Mouse (Mus musculus): ENCODE measurements around the gene Irak3. TPM values are rescaled to one million over a fixed set of nuclear protein-coding genes. Genes with fewer than 3 reads are reported as not detected.

Irak3 gene
- total and polyA plus RNA-seq, 3 experiments, result 0.47 TPM; not detected in 2

- peaks cover 9 to 14% of the 10 kb centered on the region in 2 experiments for H3K4me1 ChIP-seq (ENCODE audit: control insufficient read depth in 1 of 2, insufficient read depth in 2 of 2, low read length in 2 of 2)
- no peak overlapping the region for H3K9ac ChIP-seq (ENCODE audit: control insufficient read depth, low read depth, low read length, poor library complexity, severe bottlenecking)
- no peaks in the 10 kb centered on the region for H3K27me3 ChIP-seq (ENCODE audit: control insufficient read depth in 1 of 2, insufficient read depth in 2 of 2, low read length in 2 of 2)
- no peak overlapping the region for H3K4me3 ChIP-seq (ENCODE audit: control insufficient read depth in 1 of 2, insufficient read depth in 1 of 2, low read depth in 2 of 2, low read length in 2 of 2)
- H3K27ac ChIP-seq (ENCODE audit: control insufficient read depth, low read depth, low read length), result no peak overlapping the region
- H3K79me2 ChIP-seq (ENCODE audit: control insufficient read depth, insufficient read depth, low read length, poor library complexity), result no peaks in the 10 kb centered on the region
- peak; percentile 60 for DNase-seq (ENCODE audit: low read depth, low spot score)
- H3K36me3 ChIP-seq (ENCODE audit: control insufficient read depth in 1 of 2, insufficient read depth in 2 of 2, low read length in 2 of 2), result peaks cover 0 to 15% of the 10 kb centered on the region in 2 experiments; a peak in 2 of 4 replicates
- TF ChIP-seq MYB (IDR thresholded peaks at IDR 0.05; ENCODE audit: low read depth, low read length), result no peak
- no peak for TF ChIP-seq MAZ (IDR thresholded peaks at IDR 0.05; ENCODE audit: low read depth, low read length)
- no peak for TF ChIP-seq USF2 (IDR thresholded peaks at IDR 0.05; ENCODE audit: borderline replicate concordance in 1 of 2, insufficient read depth in 1 of 2, low read depth in 1 of 2, low read length in 2 of 2)
- TF ChIP-seq RAD21 (IDR thresholded peaks at IDR 0.05; ENCODE audit: low read depth, low read length), result peak; percentile 45
- TF ChIP-seq GATA1 (IDR thresholded peaks at IDR 0.05; ENCODE audit: low read depth, low read length), result peak; percentile 47; the same call in 1 of the 2 replicates
- TF ChIP-seq TAL1 (IDR thresholded peaks at IDR 0.05; ENCODE audit: low read length), result peak; percentile 68
- TF ChIP-seq CTCF (IDR thresholded peaks at IDR 0.05 in 2 of 3, conservative IDR thresholded peaks at IDR 0.05 in 1 of 3; ENCODE audit: control insufficient read depth in 1 of 3, insufficient read depth in 1 of 3, low read depth in 2 of 3, low read length in 3 of 3, poor library complexity in 1 of 3, severe bottlenecking in 1 of 3), result peak in 1 of 3 experiments; percentile 48; a peak in 2 of 6 replicates
- no peak for TF ChIP-seq CHD1 (IDR thresholded peaks at IDR 0.05; ENCODE audit: low read depth, low read length)
- TF ChIP-seq EP300 (IDR thresholded peaks at IDR 0.05; ENCODE audit: low read depth in 1 of 2, low read length in 2 of 2), result peak in 1 of 2 experiments; percentile 30; a peak in 2 of 4 replicates
- TF ChIP-seq TBP (IDR thresholded peaks at IDR 0.05; ENCODE audit: low read depth, low read length), result no peak
- no peak for TF ChIP-seq POLR2A (IDR thresholded peaks at IDR 0.05; ENCODE audit: control insufficient read depth in 1 of 2, insufficient read depth in 1 of 2, low read depth in 1 of 2, low read length in 2 of 2, poor library complexity in 1 of 2)
- no peaks in the 10 kb centered on the region for H3K9me3 ChIP-seq (replicated peaks; ENCODE audit: insufficient read depth, low read length)
These were observed 19.0 kb downstream of the Irak3 start for GRCm38 (mm10) chr10:120182887-120183286.

- Histone ChIP-seq H3K27me3 (ENCODE audit: control insufficient read depth in 1 of 2, insufficient read depth in 2 of 2, low read length in 2 of 2) (no peaks in the 10 kb centered on the region), H3K79me2 (ENCODE audit: control insufficient read depth, insufficient read depth, low read length, poor library complexity) (no peaks in the 10 kb centered on the region), H3K9me3 (replicated peaks; ENCODE audit: insufficient read depth, low read length) (no peaks in the 10 kb centered on the region), H3K4me3 (ENCODE audit: control insufficient read depth in 1 of 2, insufficient read depth in 1 of 2, low read depth in 2 of 2, low read length in 2 of 2) (no peak overlapping the region), H3K36me3 (ENCODE audit: control insufficient read depth in 1 of 2, insufficient read depth in 2 of 2, low read length in 2 of 2) (peaks cover 0 to 13% of the 10 kb centered on the region in 2 experiments; a peak in 3 of 4 replicates), H3K9ac (ENCODE audit: control insufficient read depth, low read depth, low read length, poor library complexity, severe bottlenecking) (no peak overlapping the region), H3K4me1 (ENCODE audit: control insufficient read depth in 1 of 2, insufficient read depth in 2 of 2, low read length in 2 of 2) (peaks cover 5 to 9% of the 10 kb centered on the region in 2 experiments), H3K27ac (ENCODE audit: control insufficient read depth, low read depth, low read length) (no peak overlapping the region)
- no peak for TF ChIP-seq USF1 (IDR thresholded peaks at IDR 0.05; ENCODE audit: low read depth, low read length)
- TF ChIP-seq USF2 (IDR thresholded peaks at IDR 0.05; ENCODE audit: borderline replicate concordance in 1 of 2, insufficient read depth in 1 of 2, low read depth in 1 of 2, low read length in 2 of 2), result no peak
- no peak for TF ChIP-seq ETS1 (IDR thresholded peaks at IDR 0.05; ENCODE audit: low read depth, low read length)
- TF ChIP-seq EP300 (IDR thresholded peaks at IDR 0.05; ENCODE audit: low read depth in 1 of 2, low read length in 2 of 2), result no peak
- TF ChIP-seq POLR2AphosphoS2 (IDR thresholded peaks at IDR 0.05; ENCODE audit: low read length), result no peak
- no peak for TF ChIP-seq ZNF384 (IDR thresholded peaks at IDR 0.05; ENCODE audit: low read depth, low read length)
- TF ChIP-seq MAFK (IDR thresholded peaks at IDR 0.05; ENCODE audit: borderline replicate concordance, low read depth, low read length), result no peak
- TF ChIP-seq CHD2 (IDR thresholded peaks at IDR 0.05; ENCODE audit: low read length), result no peak
- TF ChIP-seq MYC (IDR thresholded peaks at IDR 0.05; ENCODE audit: low read depth, low read length), result no peak
- no peak for TF ChIP-seq HCFC1 (IDR thresholded peaks at IDR 0.05; ENCODE audit: low read depth, low read length)
- no peak for TF ChIP-seq POLR2A (IDR thresholded peaks at IDR 0.05; ENCODE audit: control insufficient read depth in 1 of 2, insufficient read depth in 1 of 2, low read depth in 1 of 2, low read length in 2 of 2, poor library complexity in 1 of 2)
- no peak for TF ChIP-seq TCF12 (IDR thresholded peaks at IDR 0.05; ENCODE audit: low read depth, low read length)
- TF ChIP-seq RCOR1 (IDR thresholded peaks at IDR 0.05; ENCODE audit: low read depth, low read length), result no peak
- TF ChIP-seq TBP (IDR thresholded peaks at IDR 0.05; ENCODE audit: low read depth, low read length), result no peak
- no peak for TF ChIP-seq UBTF (IDR thresholded peaks at IDR 0.05; ENCODE audit: borderline replicate concordance, insufficient read depth, low read depth, low read length)
- TF ChIP-seq ZMIZ1 (IDR thresholded peaks at IDR 0.05; ENCODE audit: low read depth, low read length), result no peak
- no peak for TF ChIP-seq BHLHE40 (IDR thresholded peaks at IDR 0.05; ENCODE audit: borderline replicate concordance, low read depth, low read length)
- no peak for TF ChIP-seq ZC3H11A (IDR thresholded peaks at IDR 0.05; ENCODE audit: low read depth, low read length)
- no peak for TF ChIP-seq GATA1 (IDR thresholded peaks at IDR 0.05; ENCODE audit: low read depth, low read length)
- no peak for TF ChIP-seq CTCF (IDR thresholded peaks at IDR 0.05 in 2 of 3, conservative IDR thresholded peaks at IDR 0.05 in 1 of 3; ENCODE audit: control insufficient read depth in 1 of 3, insufficient read depth in 1 of 3, low read depth in 2 of 3, low read length in 3 of 3, poor library complexity in 1 of 3, severe bottlenecking in 1 of 3)
- no peak for DNase-seq (ENCODE audit: low read depth, low spot score)
These were observed 27.7 kb downstream of the Irak3 start for GRCm38 (mm10) chr10:120174192-120174705.

Measured in MEL (cell line).